21 mouse cellular contexts compared by ENCODE assay signal in the genomic region with DNA sequence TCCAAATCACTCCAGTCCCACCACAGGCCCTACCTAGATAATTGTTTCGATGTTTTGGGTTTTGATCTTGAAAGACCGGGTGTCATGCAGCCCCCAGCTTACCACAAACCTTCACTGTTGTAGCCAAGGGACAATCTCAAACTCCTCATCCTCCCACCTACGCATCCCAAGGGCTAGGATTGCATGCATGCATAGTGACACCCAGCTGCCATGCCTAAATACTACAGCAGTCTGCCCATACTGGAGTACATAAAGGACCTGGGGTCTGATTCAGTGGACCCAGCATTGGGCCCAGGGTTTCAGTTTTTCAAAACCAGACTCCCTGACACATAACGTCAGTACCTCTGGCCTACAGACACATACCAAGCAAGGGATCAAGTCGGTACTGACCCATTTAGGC.
DNase-seq lines count a peak whose midpoint lies in the region; ATAC-seq and TF ChIP-seq lines count a peak whose summit lies in the region.
"Had no signal": no experiment of that assay in that cellular context is flagged by ENCODE, and none has a peak within 500 bp of the region (broad histone marks: within the 10 kb centered on the region; RNA-seq: fewer than 3 reads in every experiment).

No protein-coding gene starts in this region.

- H3K9ac ChIP-seq in hindbrain, postnatal 0 days (replicated peaks; ENCODE audit: low read length), result no peak overlapping the region
- no peak overlapping the region for H3K9ac ChIP-seq in hindbrain, embryonic 16.5 days (ENCODE audit: low read depth, low read length)
- no peak overlapping the region for H3K9ac ChIP-seq in lung, embryonic 14.5 days
- H3K9ac ChIP-seq in CH12.LX (ENCODE audit: insufficient read depth, low read depth) (no peak overlapping the region), ES-Bruce4 (ENCODE audit: low read depth, poor library complexity, severe bottlenecking) (no peak overlapping the region)
- H3K9ac ChIP-seq: embryonic facial prominence, embryonic 12.5 days; forebrain, embryonic 13.5 days; forebrain, embryonic 15.5 days had no signal

- H3K9me3 ChIP-seq in hindbrain, postnatal 0 days (ENCODE audit: low read length), result no peaks in the 10 kb centered on the region
- H3K9me3 ChIP-seq in hindbrain, embryonic 16.5 days (ENCODE audit: control insufficient read depth, low read length), result peaks cover 3% of the 10 kb centered on the region; the same call in 1 of the 2 replicates
- H3K9me3 ChIP-seq in lung, embryonic 14.5 days (ENCODE audit: low read depth, low read length), result no peaks in the 10 kb centered on the region
- H3K9me3 ChIP-seq in CH12.LX (replicated peaks; ENCODE audit: low read length) (peaks cover 6% of the 10 kb centered on the region), ES-Bruce4 (replicated peaks; ENCODE audit: control insufficient read depth, insufficient read depth, low read length, poor library complexity, severe bottlenecking) (no peaks in the 10 kb centered on the region)
- H3K9me3 ChIP-seq in embryonic facial prominence, embryonic 10.5 days, result peaks cover 3% of the 10 kb centered on the region; the same call in 1 of the 2 replicates
- H3K9me3 ChIP-seq: embryonic facial prominence, embryonic 12.5 days; forebrain, embryonic 13.5 days; forebrain, embryonic 15.5 days had no signal

- no peak overlapping the region for H3K27ac ChIP-seq in hindbrain, postnatal 0 days
- no peak overlapping the region for H3K27ac ChIP-seq in hindbrain, embryonic 16.5 days (ENCODE audit: low read depth, low read length)
- H3K27ac ChIP-seq in lung, embryonic 14.5 days (ENCODE audit: low read depth), result no peak overlapping the region
- H3K27ac ChIP-seq in CH12.LX (ENCODE audit: insufficient read depth, low read depth) (no peak overlapping the region), ES-Bruce4 (ENCODE audit: insufficient read depth, low read length) (no peak overlapping the region)
- no peak overlapping the region for H3K27ac ChIP-seq in embryonic facial prominence, embryonic 10.5 days (replicated peaks)
- H3K27ac ChIP-seq: embryonic facial prominence, embryonic 12.5 days; forebrain, embryonic 13.5 days; forebrain, embryonic 15.5 days had no signal

- no peaks in the 10 kb centered on the region for H3K79me2 ChIP-seq in CH12.LX (replicated peaks; ENCODE audit: control insufficient read depth, extremely low read depth, insufficient read depth, poor library complexity, severe bottlenecking)

- no peaks in the 10 kb centered on the region for H3K36me3 ChIP-seq in hindbrain, postnatal 0 days (ENCODE audit: insufficient read depth, low read length)
- no peaks in the 10 kb centered on the region for H3K36me3 ChIP-seq in hindbrain, embryonic 16.5 days (ENCODE audit: control insufficient read depth, insufficient read depth, low read length)
- H3K36me3 ChIP-seq in lung, embryonic 14.5 days (ENCODE audit: insufficient read depth), result no peaks in the 10 kb centered on the region
- H3K36me3 ChIP-seq in CH12.LX (replicated peaks in 1 of 2; ENCODE audit: control insufficient read depth in 1 of 2, insufficient read depth in 1 of 2, low read length in 1 of 2) (peaks cover 3 to 80% of the 10 kb centered on the region in 2 experiments), ES-Bruce4 (ENCODE audit: control insufficient read depth, insufficient read depth, low read length, poor library complexity, severe bottlenecking) (no peaks in the 10 kb centered on the region)
- H3K36me3 ChIP-seq in embryonic facial prominence, embryonic 10.5 days (replicated peaks), result no peaks in the 10 kb centered on the region
- H3K36me3 ChIP-seq: embryonic facial prominence, embryonic 12.5 days; forebrain, embryonic 15.5 days had no signal

- H3K27me3 ChIP-seq in hindbrain, postnatal 0 days (ENCODE audit: insufficient read depth, low read length), result no peaks in the 10 kb centered on the region
- H3K27me3 ChIP-seq in hindbrain, embryonic 16.5 days (replicated peaks; ENCODE audit: control insufficient read depth, insufficient read depth, low read length), result no peaks in the 10 kb centered on the region
- no peaks in the 10 kb centered on the region for H3K27me3 ChIP-seq in lung, embryonic 14.5 days (ENCODE audit: insufficient read depth, low read length)
- no peaks in the 10 kb centered on the region for H3K27me3 ChIP-seq in CH12.LX (replicated peaks)
- no peaks in the 10 kb centered on the region for H3K27me3 ChIP-seq in ES-Bruce4 (ENCODE audit: control insufficient read depth, insufficient read depth, low read length, poor library complexity, severe bottlenecking)
- H3K27me3 ChIP-seq in embryonic facial prominence, embryonic 10.5 days (replicated peaks; ENCODE audit: low read depth, poor library complexity, severe bottlenecking), result no peaks in the 10 kb centered on the region
- H3K27me3 ChIP-seq: embryonic facial prominence, embryonic 12.5 days; forebrain, embryonic 13.5 days; forebrain, embryonic 15.5 days had no signal

- 90% methylated on average over 5 of the region's 5 CpGs for WGBS in hindbrain, postnatal 0 days
- 90% methylated on average over 5 of the region's 5 CpGs for WGBS in hindbrain, embryonic 16.5 days
- 84% methylated on average over 5 of the region's 5 CpGs for WGBS in lung, embryonic 14.5 days
- 80% methylated on average over 5 of the region's 5 CpGs for WGBS in lung, adult 2 months
- WGBS in embryonic facial prominence, embryonic 10.5 days, result 90% methylated on average over 5 of the region's 5 CpGs

- TF ChIP-seq POLR2A in lung, adult 2 months (IDR thresholded peaks at IDR 0.05; ENCODE audit: borderline replicate concordance, extremely low read depth, low read depth, low read length), result no peak
- TF ChIP-seq POLR2A in CH12.LX (IDR thresholded peaks at IDR 0.05; ENCODE audit: low read depth, low read length) (no peak), ES-Bruce4 (IDR thresholded peaks at IDR 0.05; ENCODE audit: insufficient read depth, low read length) (no peak)

- TF ChIP-seq CTCF in hindbrain, postnatal 0 days (IDR thresholded peaks at IDR 0.05; ENCODE audit: low read depth), result peak; percentile 53
- 0 out of 2 replicates have a peak, but pooled peaks have one; percentile 12 for TF ChIP-seq CTCF in lung, embryonic 14.5 days (IDR thresholded peaks at IDR 0.05; ENCODE audit: low read depth)
- no peak for TF ChIP-seq CTCF in lung, adult 2 months (IDR thresholded peaks at IDR 0.05; ENCODE audit: insufficient read depth, low read length)
- no peak for TF ChIP-seq CTCF in CH12.LX (conservative IDR thresholded peaks at IDR 0.05 in 1 of 2, IDR thresholded peaks at IDR 0.05 in 1 of 2; ENCODE audit: low read depth in 2 of 2, low read length in 2 of 2)
- TF ChIP-seq CTCF in ES-Bruce4 (IDR thresholded peaks at IDR 0.05; ENCODE audit: low read depth, low read length), result peak; percentile 6

- TF ChIP-seq RAD21 in CH12.LX (IDR thresholded peaks at IDR 0.05; ENCODE audit: low read depth, low read length), result peak; percentile 2

- dilution Hi-C loops in CH12.LX (cut with MboI; ENCODE audit: extremely low pct_ligation_motif_present, extremely low pct_unique_long_range_greater_than_20kb, low sequenced_read_pairs), result no loop called here

- no peaks in the 10 kb centered on the region for H3K4me1 ChIP-seq in hindbrain, postnatal 0 days (ENCODE audit: insufficient read depth, low read length)
- H3K4me1 ChIP-seq in hindbrain, embryonic 16.5 days (ENCODE audit: control insufficient read depth, insufficient read depth, low read depth, low read length), result no peaks in the 10 kb centered on the region
- no peaks in the 10 kb centered on the region for H3K4me1 ChIP-seq in lung, embryonic 14.5 days (ENCODE audit: insufficient read depth)
- H3K4me1 ChIP-seq in lung, adult 2 months (ENCODE audit: control insufficient read depth, insufficient read depth, low read length), result no peaks in the 10 kb centered on the region
- H3K4me1 ChIP-seq in CH12.LX (ENCODE audit: control insufficient read depth in 1 of 2, insufficient read depth in 2 of 2) (no peaks in the 10 kb centered on the region), ES-Bruce4 (ENCODE audit: control insufficient read depth, insufficient read depth, low read length) (no peaks in the 10 kb centered on the region)
- no peaks in the 10 kb centered on the region for H3K4me1 ChIP-seq in embryonic facial prominence, embryonic 10.5 days
- H3K4me1 ChIP-seq: embryonic facial prominence, embryonic 12.5 days; forebrain, embryonic 13.5 days; forebrain, embryonic 15.5 days had no signal

- H3K4me2 ChIP-seq in hindbrain, postnatal 0 days (ENCODE audit: low read depth, low read length), result no peak overlapping the region
- H3K4me2 ChIP-seq in hindbrain, embryonic 16.5 days (ENCODE audit: low read length), result no peak overlapping the region
- no peak overlapping the region for H3K4me2 ChIP-seq in lung, embryonic 14.5 days
- no peak overlapping the region for H3K4me2 ChIP-seq in CH12.LX (ENCODE audit: insufficient read depth, low read depth, poor library complexity, severe bottlenecking)
- H3K4me2 ChIP-seq: embryonic facial prominence, embryonic 12.5 days; forebrain, embryonic 13.5 days; forebrain, embryonic 15.5 days had no signal

- DNase-seq in hindbrain, postnatal 0 days (ENCODE audit: low spot score), result no peak
- no peak for DNase-seq in lung, embryonic 14.5 days
- no peak for DNase-seq in lung, adult 2 months
- DNase-seq in CH12.LX (ENCODE audit: extremely low read depth), result no peak
- DNase-seq in embryonic facial prominence, embryonic 10.5 days (ENCODE audit: low spot score), result no peak
- no peak for DNase-seq in ovary, postnatal 36 days (ENCODE audit: low spot score)
- DNase-seq: adrenal gland, adult 2 months; adrenal gland, postnatal 10 days; adrenal gland, postnatal 25 days; cerebellum, adult 11 months; cerebellum, adult 18-20 months; cerebellum, adult 8-10 months; cerebellum, adult 9-11 months; cerebellum, postnatal 14 days; cerebellum, postnatal 36 days; embryo, embryonic 11 days had no signal

- no peak for TF ChIP-seq EP300 in CH12.LX (IDR thresholded peaks at IDR 0.05; ENCODE audit: low read length)
- no peak for TF ChIP-seq EP300 in ES-Bruce4 (IDR thresholded peaks at IDR 0.05; ENCODE audit: insufficient read depth, low read depth, low read length)

- no peak overlapping the region for H3K4me3 ChIP-seq in hindbrain, postnatal 0 days (ENCODE audit: low read length)
- no peak overlapping the region for H3K4me3 ChIP-seq in hindbrain, embryonic 16.5 days (ENCODE audit: low read length)
- no peak overlapping the region for H3K4me3 ChIP-seq in lung, embryonic 14.5 days (ENCODE audit: low read depth, low read length)
- H3K4me3 ChIP-seq in lung, adult 2 months (replicated peaks; ENCODE audit: extremely low read depth, low read depth, low read length), result no peak overlapping the region
- H3K4me3 ChIP-seq in CH12.LX (replicated peaks in 1 of 3; ENCODE audit: low read depth in 2 of 3, low read length in 2 of 3, poor library complexity in 1 of 3) (no peak overlapping the region), ES-Bruce4 (ENCODE audit: low read depth, low read length) (no peak overlapping the region)
- H3K4me3 ChIP-seq in embryonic facial prominence, embryonic 10.5 days, result no peak overlapping the region
- H3K4me3 ChIP-seq: embryonic facial prominence, embryonic 12.5 days; forebrain, embryonic 13.5 days; forebrain, embryonic 15.5 days had no signal

- in situ Hi-C loops in CH12.LX (cut with MboI; ENCODE audit: low pct_ligation_motif_present, low pct_unique_long_range_greater_than_20kb, low sequenced_read_pairs), result no loop called here

- ATAC-seq in hindbrain, postnatal 0 days, result no peak
- no peak for ATAC-seq in hindbrain, embryonic 16.5 days
- no peak for ATAC-seq in lung, embryonic 14.5 days (ENCODE audit: insufficient read depth)
- ATAC-seq: forebrain, embryonic 13.5 days; forebrain, embryonic 15.5 days had no signal

Comparison
In these comparisons a context has a peak if more than half of its experiments do, and no peak if none do; other contexts are left out.
1. CTCF ChIP-seq: peak in hindbrain, postnatal 0 days (single experiment), lung, embryonic 14.5 days (single experiment) and ES-Bruce4 (single experiment); none in lung, adult 2 months (single experiment) and CH12.LX (0 of 2).